ENCODE assay signal across 11 mouse cellular contexts in genomic region chr2:128182751-128183150, GRCm38 (mm10).
"Had no signal": no experiment of that assay in that cellular context is flagged by ENCODE, and none has a peak within 500 bp of the region (broad histone marks: within the 10 kb centered on the region; RNA-seq: fewer than 3 reads in every experiment).

No protein-coding gene starts in this region.

- DNase-seq: cerebellum, postnatal 36 days; embryo, embryonic 11 days; forebrain, postnatal 0 days; gastrocnemius, adult 2 months; gastrocnemius, postnatal 10 days; gastrocnemius, postnatal 14 days; gastrocnemius, postnatal 25 days; gastrocnemius, postnatal 36 days; heart, adult 11 months; heart, adult 18-20 months; heart, adult 2 months had no signal
